Mouse (Mus musculus) embryonic facial prominence, embryonic 10.5 days (tissue): ENCODE measurements around the gene Rnf187. TPM values are rescaled to one million over a fixed set of nuclear protein-coding genes. Genes with fewer than 3 reads are reported as not detected.

Experiments
- DNase-seq: peaks from one replicate; pipeline ENCODE4 v3.0.0-alpha.2; 2017; ENCODE audit warnings: low spot score
- H3K27ac ChIP-seq: fragments of 300-500 bp; sonication (generic); replicated peaks from 2 replicates; pipeline ENCODE4 v1.5.1; 2016; ENCODE audit warnings: mild to moderate bottlenecking
- H3K27me3 ChIP-seq: fragments of 300-500 bp; sonication (generic); replicated peaks from 2 replicates; pipeline ENCODE4 v1.6.1; 2016; ENCODE audit warnings: low read depth, mild to moderate bottlenecking; ENCODE audit not compliant: poor library complexity, severe bottlenecking
- H3K36me3 ChIP-seq: fragments of 300-500 bp; sonication (generic); replicated peaks from 2 replicates; pipeline ENCODE4 v1.6.1; 2016; ENCODE audit warnings: mild to moderate bottlenecking, moderate library complexity
- H3K4me1 ChIP-seq: fragments of 300-500 bp; sonication (generic); 2 replicates; pipeline ENCODE4 v1.6.1; 2016
- H3K4me3 ChIP-seq: fragments of 300-500 bp; sonication (generic); 2 replicates; pipeline ENCODE4 v1.5.1; 2016; ENCODE audit warnings: mild to moderate bottlenecking, moderate library complexity
- H3K9me3 ChIP-seq: fragments of 300-500 bp; sonication (generic); 2 replicates; pipeline ENCODE4 v1.6.1; 2016; ENCODE audit warnings: mild to moderate bottlenecking
- WGBS: fragments of 180-500 bp; shearing (Covaris S2); methylation state at CpG from one replicate; pipeline ENCODE4 v1.1.7; 2016; 5-methylcytosine and 5-hydroxymethylcytosine counted together
- polyA plus RNA-seq: library from polyadenylated mRNA; unstranded; fragments of >200 nt; fragmentation: Nextera tagmentation; extraction: Ambion mirVana; gene quantifications from 2 replicates; pipeline ENCODE4 v1.2.1, GENCODE M21; 2016

Gene Rnf187
- polyA plus RNA-seq, 1 experiment from 2014 or later, result 258 TPM

DNA sequence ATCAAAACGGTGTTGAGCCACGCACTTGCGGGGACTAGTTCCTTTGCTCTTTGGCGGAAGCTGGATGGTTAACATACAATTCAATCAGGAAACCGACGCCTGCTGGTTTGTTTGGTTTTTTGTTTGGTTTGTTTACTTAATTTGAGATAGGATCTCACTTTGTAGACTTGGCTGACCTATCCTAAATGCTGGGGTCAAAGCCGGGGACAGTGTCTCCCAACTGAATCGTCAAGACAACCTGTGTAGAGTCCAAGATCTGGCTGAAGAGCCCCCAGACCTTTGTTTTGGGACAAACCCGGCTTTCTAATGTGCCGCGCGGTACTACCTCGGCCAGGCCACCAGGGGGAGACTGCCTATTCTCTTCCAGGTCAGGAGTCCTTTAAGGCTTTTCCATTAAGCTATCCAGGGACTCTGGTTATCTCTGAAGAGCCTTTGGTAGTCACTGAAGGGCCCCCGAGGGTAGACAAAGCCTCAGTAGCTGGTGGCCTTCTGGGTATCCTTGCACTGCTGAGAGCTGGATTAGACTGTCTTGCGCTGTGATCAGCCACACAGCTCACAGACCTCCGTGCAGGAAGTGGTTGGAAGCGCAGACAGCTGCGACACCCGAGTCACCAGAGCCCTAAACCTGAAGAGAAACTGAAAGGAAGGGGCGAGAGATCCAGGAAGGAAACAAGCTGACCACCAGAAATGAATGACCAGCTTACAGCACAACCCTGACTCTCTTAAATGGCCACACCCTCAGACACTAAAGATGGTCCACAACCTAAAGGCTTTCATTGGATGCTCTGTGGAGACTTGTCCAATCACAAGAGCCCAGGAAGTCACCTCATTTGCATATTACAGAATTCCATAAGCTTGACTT is 10.7 kb downstream of the Rnf187 start:
- peak overlapping the region; percentile 37 for H3K4me3 ChIP-seq
- WGBS, result 36% methylated on average over 20 of the region's 20 CpGs
- H3K9me3 ChIP-seq, result no peaks in the 10 kb centered on the region
- peaks cover 11% of the 10 kb centered on the region for H3K4me1 ChIP-seq
- DNase-seq, result peak; percentile 82
- peaks cover 22% of the 10 kb centered on the region for H3K36me3 ChIP-seq
- H3K27me3 ChIP-seq, result no peaks in the 10 kb centered on the region
- H3K27ac ChIP-seq, result peak overlapping the region; percentile 66

DNA sequence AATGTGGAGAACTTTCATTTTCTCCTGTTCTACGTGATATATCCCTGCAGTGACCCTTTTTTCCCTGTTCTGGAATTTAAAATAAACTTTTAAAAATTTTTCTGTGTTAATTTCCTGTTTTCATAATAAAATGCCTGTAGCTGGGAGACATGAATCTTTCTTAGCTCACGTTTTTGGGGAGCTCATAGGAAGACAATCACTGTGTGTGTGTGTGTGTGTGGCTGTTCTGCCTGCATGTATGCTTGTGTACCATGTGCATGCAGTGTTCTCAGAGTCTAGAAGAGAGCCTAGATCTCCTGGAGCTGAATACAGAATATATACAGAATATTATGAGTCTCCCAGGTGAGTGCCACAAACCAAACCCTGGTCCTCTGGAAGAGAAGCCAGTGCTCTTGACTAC is 11.7 kb downstream of the Rnf187 start:
- Histone ChIP-seq H3K36me3 (peaks cover 12% of the 10 kb centered on the region), H3K27me3 (no peaks in the 10 kb centered on the region), H3K4me1 (peaks cover 11% of the 10 kb centered on the region), H3K27ac (no peak overlapping the region), H3K4me3 (no peak overlapping the region), H3K9me3 (no peaks in the 10 kb centered on the region)
- 68% methylated on average over 2 of the region's 2 CpGs for WGBS
- no peak for DNase-seq

DNA sequence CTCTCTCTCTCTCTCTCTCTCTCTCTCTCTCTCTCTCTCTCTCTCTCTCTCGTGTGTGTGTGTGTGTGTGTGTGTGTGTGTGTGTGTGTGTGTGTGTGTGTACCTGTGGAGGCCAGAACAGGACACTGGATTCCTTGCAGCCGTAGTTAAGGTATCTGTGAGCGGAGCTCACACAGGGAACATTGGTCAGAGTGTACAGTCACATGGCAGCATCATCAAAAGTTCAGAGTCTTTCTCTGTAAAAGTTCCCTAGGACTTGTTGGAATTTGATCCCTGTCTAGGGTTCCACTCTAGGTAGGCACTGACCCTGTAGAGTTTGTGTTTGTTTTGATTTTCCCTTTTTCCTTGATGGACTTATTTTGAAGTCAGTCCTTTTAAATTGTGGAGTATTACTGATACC is 12.1 kb downstream of the Rnf187 start:
- Histone ChIP-seq H3K36me3 (peaks cover 8% of the 10 kb centered on the region), H3K4me3 (no peak overlapping the region), H3K4me1 (peaks cover 11% of the 10 kb centered on the region), H3K27ac (no peak overlapping the region), H3K27me3 (no peaks in the 10 kb centered on the region), H3K9me3 (no peaks in the 10 kb centered on the region)
- no peak for DNase-seq
- 80% methylated on average over 2 of the region's 3 CpGs for WGBS

DNA sequence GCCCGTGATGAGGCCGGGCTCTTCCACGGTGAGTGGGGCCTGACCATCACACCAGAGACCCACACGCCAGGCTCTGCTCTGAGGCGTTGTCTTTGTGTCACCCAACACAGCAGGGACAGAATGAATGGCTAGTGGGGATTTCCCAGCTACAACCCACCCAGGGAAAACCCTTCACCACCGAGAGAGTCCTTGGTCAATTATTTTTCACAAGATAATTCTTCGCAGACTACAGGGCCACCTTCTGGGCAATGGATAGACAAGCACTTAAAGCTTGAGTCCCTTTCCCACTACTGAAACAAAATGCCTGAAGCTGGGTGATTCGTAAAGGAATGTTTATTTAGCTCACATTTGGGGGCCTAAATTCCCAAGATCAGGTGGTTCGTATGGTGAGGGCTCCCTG is 16.3 kb downstream of the Rnf187 start:
- H3K27me3 ChIP-seq, result no peaks in the 10 kb centered on the region
- WGBS, result 86% methylated on average over 9 of the region's 9 CpGs

DNA sequence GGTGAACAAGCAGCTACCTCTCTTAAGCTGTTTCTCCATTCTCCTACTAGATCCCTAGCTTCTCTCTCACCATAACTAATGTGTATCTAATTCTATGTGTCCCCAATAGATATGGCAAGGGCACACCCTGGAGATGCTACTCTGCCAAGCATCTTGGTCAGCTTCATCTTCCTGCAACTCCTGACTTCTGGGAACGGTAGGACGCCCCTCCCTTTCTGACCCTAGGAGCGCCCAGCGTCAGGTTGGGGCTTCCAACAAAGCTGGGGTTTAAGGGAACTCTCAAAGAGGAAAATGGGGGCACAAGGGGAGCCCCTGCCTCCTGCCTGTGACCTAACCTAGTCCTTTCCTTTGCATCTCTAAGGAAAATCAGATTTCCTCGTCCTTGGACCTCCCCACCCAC is 20.0 kb downstream of the Rnf187 start:
- H3K27ac ChIP-seq, result no peak overlapping the region
- WGBS, result 79% methylated on average over 5 of the region's 5 CpGs
- H3K4me3 ChIP-seq, result no peak overlapping the region
- H3K4me1 ChIP-seq, result peaks cover 17% of the 10 kb centered on the region
- H3K27me3 ChIP-seq, result no peaks in the 10 kb centered on the region; the same call in 1 of the 2 replicates
- no peaks in the 10 kb centered on the region for H3K36me3 ChIP-seq
- H3K9me3 ChIP-seq, result no peaks in the 10 kb centered on the region
- no peak for DNase-seq

More for the DNA sequence above, 16.3 kb downstream of the Rnf187 start:
- Histone ChIP-seq H3K27ac (no peak overlapping the region), H3K36me3 (no peaks in the 10 kb centered on the region), H3K4me1 (peaks cover 10% of the 10 kb centered on the region), H3K9me3 (no peaks in the 10 kb centered on the region), H3K4me3 (no peak overlapping the region)
- no peak for DNase-seq

DNA sequence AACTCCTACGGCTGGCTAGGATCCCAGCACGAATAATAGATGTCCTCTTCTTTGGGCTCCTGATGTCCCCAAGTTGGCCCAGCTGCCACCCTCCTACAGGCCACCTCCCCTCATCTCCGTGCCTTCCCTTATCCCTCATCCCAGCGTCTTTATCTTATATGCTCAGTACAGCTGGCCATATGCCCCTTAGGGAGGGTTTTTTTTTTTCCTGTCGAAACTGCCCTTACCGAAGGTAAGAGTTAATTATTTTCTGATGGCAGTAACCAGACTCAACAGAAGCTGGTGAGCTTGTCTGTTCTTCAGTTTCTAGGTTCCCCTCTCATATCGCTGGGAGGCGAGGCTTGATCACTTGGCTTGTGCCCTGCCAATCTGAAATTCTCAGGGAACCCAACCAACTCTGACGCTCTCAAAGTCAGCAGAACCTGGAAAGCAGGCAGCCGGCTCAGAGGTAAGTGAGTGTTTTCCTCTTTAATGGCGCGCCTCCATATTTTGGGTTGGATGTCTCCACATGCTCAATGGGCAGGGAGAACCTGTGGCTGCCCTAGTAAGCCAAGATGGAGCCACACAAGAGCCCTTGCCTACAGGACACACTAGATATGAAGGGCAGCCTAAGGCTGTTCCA is 20.9 kb downstream of the Rnf187 start, which contains the start of gene Btnl10:
Gene Btnl10 (plus strand): TSS at position 164 of the 622 bp plus-strand sequence.
- 82% methylated on average over 12 of the region's 12 CpGs for whole genome bisulfite sequencing
- H3K27ac ChIP-seq, result no peak within 1 kb of the TSS
- no peak within 1 kb of the TSS for H3K4me3 ChIP-seq
- DNase-seq, result no peak
- peaks cover 17% of the 10 kb centered on the region for H3K4me1 ChIP-seq
- H3K27me3 ChIP-seq, result no peaks in the 10 kb centered on the region; the same call in 1 of the 2 replicates
- H3K9me3 ChIP-seq, result no peaks in the 10 kb centered on the region
- no peaks in the 10 kb centered on the region for H3K36me3 ChIP-seq

DNA sequence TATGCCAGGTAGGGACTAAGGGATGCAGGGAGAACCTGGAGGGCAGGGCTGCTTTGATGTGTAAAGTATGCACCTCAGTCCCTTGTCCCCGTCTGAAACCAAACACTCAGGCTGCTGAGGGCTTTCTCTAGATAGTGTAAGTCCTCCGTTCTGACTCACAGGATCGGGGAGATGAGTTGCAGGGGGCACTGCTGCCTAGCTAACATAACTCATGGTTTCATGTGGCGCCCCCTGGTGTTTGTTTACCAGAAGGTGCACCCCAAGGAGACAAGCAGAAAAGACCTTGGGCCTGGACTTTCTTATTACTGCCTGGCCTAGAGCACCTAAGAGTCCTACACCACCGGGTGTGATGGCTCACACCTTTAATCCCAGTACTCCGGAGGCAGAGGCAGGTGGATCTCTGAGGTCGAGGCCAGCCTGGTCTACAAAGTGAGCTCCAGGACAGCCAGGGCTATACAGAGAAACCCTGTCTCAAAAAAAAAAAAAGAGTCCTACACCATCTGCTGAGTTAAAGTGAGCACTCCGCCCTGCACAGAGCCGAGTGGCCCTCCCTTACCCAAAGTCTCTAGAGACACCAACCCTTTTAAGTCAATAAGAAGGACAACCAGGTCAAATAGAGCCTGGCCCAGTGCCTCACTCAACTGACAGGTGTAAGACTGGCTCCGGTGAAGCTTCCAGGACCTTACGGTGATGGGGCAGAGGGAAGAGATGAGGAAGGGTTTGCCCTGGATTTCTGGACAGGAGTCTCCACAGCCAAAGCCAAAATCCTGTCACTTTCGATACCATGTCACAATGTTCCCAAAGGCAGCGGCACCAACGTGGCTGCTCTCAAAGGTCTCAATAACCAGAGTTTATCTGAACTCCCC is 21.6 kb downstream of the Rnf187 start:
- no peak overlapping the region for H3K27ac ChIP-seq
- peak; percentile 51 for DNase-seq
- no peaks in the 10 kb centered on the region; the same call in 1 of the 2 replicates for H3K27me3 ChIP-seq
- WGBS, result 55% methylated on average over 14 of the region's 14 CpGs
- no peak overlapping the region for H3K4me3 ChIP-seq
- H3K36me3 ChIP-seq, result no peaks in the 10 kb centered on the region
- H3K4me1 ChIP-seq, result peaks cover 17% of the 10 kb centered on the region
- no peaks in the 10 kb centered on the region for H3K9me3 ChIP-seq

DNA sequence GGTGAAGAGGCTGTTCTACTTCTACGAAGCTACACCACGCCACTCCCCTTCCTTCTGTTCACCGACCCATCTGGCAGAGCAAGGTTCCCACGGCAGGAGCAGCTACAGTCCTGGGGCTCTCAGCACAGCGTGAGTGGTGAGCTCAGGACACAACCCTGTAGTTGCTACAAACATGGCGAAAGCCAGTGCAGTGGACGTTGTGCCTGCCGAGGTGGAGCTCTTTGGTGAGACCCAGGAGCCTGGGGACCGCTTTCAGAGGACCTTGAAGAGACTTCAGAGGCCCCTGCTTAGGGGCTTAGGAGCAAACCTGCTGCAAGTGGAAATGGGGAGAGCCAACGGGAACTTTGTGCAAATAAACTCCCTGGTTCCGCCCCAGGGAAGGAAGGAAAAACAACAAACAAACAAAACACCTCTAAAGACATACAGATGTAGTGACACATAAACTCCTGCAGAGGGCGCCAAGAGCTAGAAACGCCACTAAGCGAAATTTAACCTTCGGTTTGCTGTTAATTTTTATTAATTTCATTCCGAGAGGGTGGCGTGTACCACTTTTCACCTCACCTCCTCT is 24.2 kb downstream of the Rnf187 start:
- peak overlapping the region; percentile 82 for H3K27ac ChIP-seq
- 19% methylated on average over 17 of the region's 17 CpGs for WGBS
- H3K4me1 ChIP-seq, result peaks cover 15% of the 10 kb centered on the region

DNA sequence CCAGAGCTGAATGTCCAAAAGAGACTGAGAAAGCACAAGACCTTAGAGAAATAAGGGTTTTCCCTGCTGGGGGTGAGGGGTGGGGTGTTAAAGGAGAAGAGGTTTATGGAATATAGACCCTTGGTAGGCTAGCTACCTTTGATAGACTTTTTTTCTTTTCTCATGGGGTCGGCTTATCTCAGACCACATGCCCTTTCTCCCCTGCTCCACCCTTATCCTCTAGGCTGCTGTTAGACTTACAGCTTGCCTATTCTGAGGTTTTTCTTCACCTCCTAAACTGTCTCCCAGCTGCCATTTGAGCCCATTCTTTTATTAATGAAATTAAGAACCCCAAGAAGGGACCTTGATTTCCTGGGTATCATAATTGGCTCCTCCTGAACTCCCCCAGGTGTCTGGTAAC is 24.9 kb downstream of the Rnf187 start:
- Histone ChIP-seq H3K27me3 (no peaks in the 10 kb centered on the region; the same call in 1 of the 2 replicates), H3K4me3 (no peak overlapping the region), H3K9me3 (no peaks in the 10 kb centered on the region), H3K36me3 (no peaks in the 10 kb centered on the region), H3K4me1 (peaks cover 13% of the 10 kb centered on the region; the same call in 1 of the 2 replicates), H3K27ac (no peak overlapping the region; the same call in 1 of the 2 replicates)
- no peak for DNase-seq
- 93% methylated on average over 1 of the region's 1 CpGs for WGBS

More for the DNA sequence above, 24.2 kb downstream of the Rnf187 start:
- Histone ChIP-seq H3K4me3 (peak overlapping the region; percentile 48), H3K36me3 (no peaks in the 10 kb centered on the region), H3K9me3 (no peaks in the 10 kb centered on the region), H3K27me3 (no peaks in the 10 kb centered on the region; the same call in 1 of the 2 replicates)
- DNase-seq, result peak; percentile 40

DNA sequence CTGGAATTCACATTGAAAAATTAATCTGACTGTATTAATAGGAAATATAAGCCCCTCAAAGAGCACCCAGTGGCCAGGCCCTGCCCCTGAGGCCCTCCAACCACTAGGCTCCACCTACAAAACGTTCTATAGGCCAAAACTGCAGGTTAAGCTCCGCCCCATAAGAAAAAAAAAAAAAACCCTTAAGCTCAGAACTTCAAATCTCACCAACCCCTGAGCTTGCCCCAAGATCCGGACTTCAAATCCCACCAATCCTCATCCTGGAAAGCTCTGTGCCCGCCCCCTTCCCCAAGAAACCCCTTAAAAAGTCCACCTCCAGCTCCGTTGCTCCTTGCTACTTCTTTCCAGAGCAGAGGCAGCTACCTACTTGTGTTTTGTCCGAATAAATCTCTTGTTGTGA is 33.9 kb downstream of the Rnf187 start:
- Histone ChIP-seq H3K9me3 (no peaks in the 10 kb centered on the region), H3K27ac (no peak overlapping the region), H3K36me3 (peaks cover 24% of the 10 kb centered on the region), H3K4me1 (peaks cover 13% of the 10 kb centered on the region), H3K27me3 (no peaks in the 10 kb centered on the region), H3K4me3 (peak overlapping the region; percentile 84)
- DNase-seq, result peak; percentile 42
- 47% methylated on average over 6 of the region's 6 CpGs for WGBS

DNA sequence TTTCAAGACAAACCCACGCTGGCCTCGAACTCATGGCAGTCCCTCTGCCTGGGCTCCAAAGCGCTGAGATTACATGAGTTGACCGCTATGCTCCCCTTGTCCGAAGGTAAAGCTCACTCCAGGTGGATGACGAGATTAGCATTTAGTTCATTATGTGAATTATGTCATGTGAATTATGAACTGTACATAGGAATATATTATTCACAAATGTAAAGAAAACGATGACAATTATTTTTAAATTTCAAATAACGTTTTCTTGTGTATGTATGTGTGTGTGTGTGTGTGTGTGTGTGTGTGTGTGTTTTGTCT is 34.4 kb downstream of the Rnf187 start:
- no peak for DNase-seq
- Histone ChIP-seq H3K36me3 (peaks cover 26% of the 10 kb centered on the region), H3K27me3 (no peaks in the 10 kb centered on the region), H3K4me3 (peak overlapping the region; percentile 84), H3K4me1 (peaks cover 13% of the 10 kb centered on the region), H3K27ac (peak overlapping the region; percentile 95), H3K9me3 (no peaks in the 10 kb centered on the region)
- 4% methylated on average over 8 of the region's 8 CpGs for WGBS
